Mouse (Mus musculus): ENCODE measurements around the gene Tjp1.

Tjp1 gene

GRCm38 (mm10) chr7:65387560-65388175 is 139.9 kb downstream of the Tjp1 start:
- no peak for DNase-seq

GRCm38 (mm10) chr7:65384775-65385174 is 142.8 kb downstream of the Tjp1 start:
- DNase-seq, result no peak

GRCm38 (mm10) chr7:65382515-65383283 is 144.9 kb downstream of the Tjp1 start:
- DNase-seq, result peak in 1 of 2 experiments; percentile 26

GRCm38 (mm10) chr7:65381896-65382295 is 145.7 kb downstream of the Tjp1 start:
- no peak for DNase-seq

- no peak for DNase-seq
Measured at GRCm38 (mm10) chr7:65380716-65381115, 146.9 kb downstream of the Tjp1 start.

- peak in 1 of 2 experiments; percentile 39 for DNase-seq
Measured at GRCm38 (mm10) chr7:65378818-65379565, 148.6 kb downstream of the Tjp1 start.

- DNase-seq, result no peak
Measured at GRCm38 (mm10) chr7:65377521-65377920, 150.1 kb downstream of the Tjp1 start.

GRCm38 (mm10) chr7:65375621-65376020 is 152.0 kb downstream of the Tjp1 start:
- no peak for DNase-seq

GRCm38 (mm10) chr7:65375176-65375575 is 152.4 kb downstream of the Tjp1 start:
- peak; percentile 64 to 82 for DNase-seq

GRCm38 (mm10) chr7:65373336-65373735 is 154.2 kb downstream of the Tjp1 start:
- DNase-seq, result peak; percentile 32 to 42

- DNase-seq, result no peak
Measured at GRCm38 (mm10) chr7:65371765-65372164, 155.8 kb downstream of the Tjp1 start.

GRCm38 (mm10) chr7:65370787-65371616 is 156.6 kb downstream of the Tjp1 start:
- DNase-seq, result peak; percentile 90 to 93

GRCm38 (mm10) chr7:65370381-65370786 is 157.2 kb downstream of the Tjp1 start:
- DNase-seq, result peak; percentile 24 to 42

GRCm38 (mm10) chr7:65369101-65369500 is 158.5 kb downstream of the Tjp1 start:
- no peak for DNase-seq

GRCm38 (mm10) chr7:65367386-65368245 is 160.0 kb downstream of the Tjp1 start:
- DNase-seq, result no peak

- DNase-seq, result peak in 1 of 2 experiments; percentile 35
Measured at GRCm38 (mm10) chr7:65366153-65366552, 161.4 kb downstream of the Tjp1 start.

GRCm38 (mm10) chr7:65365560-65365959 is 162.0 kb downstream of the Tjp1 start:
- no peak for DNase-seq

- DNase-seq, result no peak
Measured at GRCm38 (mm10) chr7:65360278-65360677, 167.3 kb downstream of the Tjp1 start.

GRCm38 (mm10) chr7:65359774-65360173 is 167.8 kb downstream of the Tjp1 start:
- peak; percentile 43 to 65 for DNase-seq

- DNase-seq, result peak in 1 of 2 experiments; percentile 68
Measured at GRCm38 (mm10) chr7:65357538-65357937, 170.0 kb downstream of the Tjp1 start.

GRCm38 (mm10) chr7:65356204-65356603 is 171.4 kb downstream of the Tjp1 start:
- DNase-seq, result no peak

- no peak for DNase-seq
Measured at GRCm38 (mm10) chr7:65354908-65355307, 172.7 kb downstream of the Tjp1 start.

Measured in lung, adult 18-20 months (tissue).